Mouse (Mus musculus) adrenal gland, postnatal 10 days (tissue): ENCODE results near the gene Arf4. TPM values are rescaled to one million over a fixed set of nuclear protein-coding genes. Genes with fewer than 3 reads are reported as not detected.
A peak's percentile ranks its signal among the peaks of the same experiment; 100 is the strongest.

Source experiments
- DNase-seq: peaks from one replicate; pipeline ENCODE4 v3.0.0; 2021; ENCODE audit warnings: mixed read lengths
- long read RNA-seq, 2 experiments: library from polyadenylated mRNA; stranded (forward); transcript quantifications; one replicate each; pipeline ENCODE4 v2.0.0; 2021
- total RNA-seq, 2 experiments: library from RNA; stranded (reverse); gene quantifications; 2 replicates each; pipeline ENCODE4 v1.2.3; 2021

The Arf4 gene
- 100 to 1,000 TPM; 168 to 191 TPM for total RNA-seq
- long read RNA-seq, experiment 1, transcript Arf4-201 (6 exons, 2,165 nt) = major isoform, 260 of 268 reads
- long read RNA-seq, experiment 1, partial matches to known transcripts = 3 of 268 reads
- long read RNA-seq, experiment 1, other reads (novel, unspliced or antisense) = 5 of 268 reads
- long read RNA-seq, experiment 2, transcript Arf4-201 (6 exons, 2,165 nt) = major isoform, 124 of 124 reads
- long read RNA-seq, experiment 2, partial matches to known transcripts = 0 of 124 reads
- long read RNA-seq, experiment 2, other reads (novel, unspliced or antisense) = 0 of 124 reads

DNA sequence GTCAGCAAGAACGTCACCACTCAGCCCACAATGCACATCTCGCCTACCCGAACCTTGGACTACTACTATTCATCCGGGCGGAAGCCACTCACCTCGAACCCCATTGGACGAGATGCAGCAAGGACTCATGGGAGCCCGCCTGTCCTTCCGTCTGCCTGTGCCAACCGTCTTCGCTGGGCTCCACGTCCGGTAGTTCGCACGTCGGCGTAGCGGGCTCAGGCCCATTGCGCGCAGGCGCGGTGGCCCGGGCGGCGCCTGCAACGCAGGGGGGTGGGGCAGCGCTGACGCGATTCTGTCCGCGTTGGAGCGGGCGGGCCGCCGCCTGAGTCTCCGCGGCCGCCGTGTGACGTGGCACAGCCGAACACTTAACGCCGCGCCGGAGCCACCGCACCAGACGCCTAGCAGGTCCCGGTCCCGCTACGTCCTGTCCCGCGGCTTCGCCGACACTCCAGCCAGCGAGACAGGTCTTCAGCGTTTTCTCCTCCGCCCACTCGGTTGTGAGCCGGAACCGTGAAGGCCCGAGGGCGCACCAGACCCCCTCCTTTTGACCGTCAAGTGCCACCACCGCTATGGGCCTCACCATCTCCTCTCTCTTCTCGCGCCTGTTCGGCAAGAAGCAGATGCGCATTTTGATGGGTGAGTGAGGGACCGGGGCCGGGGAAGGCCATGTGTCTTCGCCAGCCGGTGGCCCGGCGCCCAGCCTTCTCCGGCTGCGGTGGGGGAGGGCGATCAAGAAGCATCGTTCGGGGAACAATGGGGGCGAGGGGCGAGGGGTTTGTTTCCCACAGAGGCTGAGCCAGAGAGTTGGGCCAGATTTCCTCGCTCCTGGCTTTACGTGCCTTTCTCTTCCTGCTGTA lies at the start of gene Arf4:
Gene Arf4, plus strand, starts transcription at position 224 of the 857 bp plus-strand sequence.
- peak; percentile 99 for DNase-seq

DNA sequence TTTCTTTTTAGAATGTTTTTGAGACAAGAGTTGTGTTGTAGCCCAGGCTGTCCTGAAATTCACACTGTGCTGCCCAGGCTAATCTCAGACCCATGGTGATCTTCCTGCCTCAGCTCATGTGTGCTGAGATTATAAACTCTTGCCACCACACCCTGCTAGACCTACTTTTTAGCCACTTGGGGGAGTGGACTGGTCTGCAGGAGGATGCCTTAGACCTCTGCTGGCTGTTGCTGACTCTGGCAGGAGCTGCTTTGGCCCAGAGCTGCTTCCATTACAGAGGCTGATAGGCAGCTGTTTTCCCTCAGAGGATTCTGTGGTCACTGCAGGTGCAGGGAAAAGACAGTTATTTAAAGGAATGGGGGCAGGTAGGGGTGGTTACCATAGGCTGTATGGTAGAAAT lies 46.5 kb upstream of the Arf4 start:
- no peak for DNase-seq

GRCm38 (mm10) chr14:26593281-26593895 lies 44.5 kb upstream of the Arf4 start:
- DNase-seq = no peak

DNA sequence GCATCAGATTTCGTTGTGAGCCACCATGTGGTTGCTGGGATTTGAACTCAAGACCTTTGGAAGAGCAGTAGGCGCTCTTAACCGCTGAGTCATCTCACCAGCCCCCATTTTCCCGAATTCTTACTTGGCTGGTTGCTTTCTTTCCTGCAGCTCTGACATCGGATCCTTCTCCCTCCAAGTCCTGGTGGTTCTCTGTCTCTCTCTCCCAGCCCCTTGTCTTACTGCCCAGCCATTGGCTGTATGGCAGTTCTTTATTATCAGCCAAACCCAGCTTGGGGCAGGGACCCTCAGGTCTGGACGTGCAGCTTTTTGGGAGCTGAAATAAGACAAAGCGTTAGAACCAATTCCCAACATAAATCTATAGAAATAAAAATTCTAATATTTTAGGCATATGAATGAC lies 42.7 kb upstream of the Arf4 start:
- DNase-seq = no peak

- no peak for DNase-seq
Measured at GRCm38 (mm10) chr14:26595695-26596365, 42.0 kb upstream of the Arf4 start.

GRCm38 (mm10) chr14:26605354-26605753 lies 32.5 kb upstream of the Arf4 start:
- no peak for DNase-seq

DNA sequence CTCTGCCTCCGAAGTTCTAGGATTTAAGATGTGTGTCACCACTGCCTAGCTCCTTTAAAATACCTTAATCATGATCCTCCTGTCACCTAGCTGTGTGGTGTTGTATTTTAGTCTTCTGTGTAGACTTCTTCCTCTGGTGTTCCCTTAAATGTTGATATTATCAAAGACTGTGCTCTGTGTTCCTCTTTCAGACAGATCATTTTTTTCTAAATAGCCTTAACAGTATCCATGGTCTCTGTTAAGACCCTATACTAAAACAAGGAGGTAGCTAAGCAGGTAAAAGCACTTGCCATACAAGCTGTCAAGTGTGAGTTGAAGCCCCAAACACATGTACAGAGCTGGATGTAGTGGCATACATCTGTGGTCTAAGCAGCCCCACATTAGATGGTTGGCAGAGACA lies 28.2 kb upstream of the Arf4 start:
- DNase-seq = no peak

- no peak for DNase-seq
Measured at GRCm38 (mm10) chr14:26610689-26611088, 27.2 kb upstream of the Arf4 start.

- DNase-seq = no peak
Measured at GRCm38 (mm10) chr14:26625301-26625700, 12.6 kb upstream of the Arf4 start.

GRCm38 (mm10) chr14:26626605-26627140 lies 11.2 kb upstream of the Arf4 start:
- no peak for DNase-seq

DNA sequence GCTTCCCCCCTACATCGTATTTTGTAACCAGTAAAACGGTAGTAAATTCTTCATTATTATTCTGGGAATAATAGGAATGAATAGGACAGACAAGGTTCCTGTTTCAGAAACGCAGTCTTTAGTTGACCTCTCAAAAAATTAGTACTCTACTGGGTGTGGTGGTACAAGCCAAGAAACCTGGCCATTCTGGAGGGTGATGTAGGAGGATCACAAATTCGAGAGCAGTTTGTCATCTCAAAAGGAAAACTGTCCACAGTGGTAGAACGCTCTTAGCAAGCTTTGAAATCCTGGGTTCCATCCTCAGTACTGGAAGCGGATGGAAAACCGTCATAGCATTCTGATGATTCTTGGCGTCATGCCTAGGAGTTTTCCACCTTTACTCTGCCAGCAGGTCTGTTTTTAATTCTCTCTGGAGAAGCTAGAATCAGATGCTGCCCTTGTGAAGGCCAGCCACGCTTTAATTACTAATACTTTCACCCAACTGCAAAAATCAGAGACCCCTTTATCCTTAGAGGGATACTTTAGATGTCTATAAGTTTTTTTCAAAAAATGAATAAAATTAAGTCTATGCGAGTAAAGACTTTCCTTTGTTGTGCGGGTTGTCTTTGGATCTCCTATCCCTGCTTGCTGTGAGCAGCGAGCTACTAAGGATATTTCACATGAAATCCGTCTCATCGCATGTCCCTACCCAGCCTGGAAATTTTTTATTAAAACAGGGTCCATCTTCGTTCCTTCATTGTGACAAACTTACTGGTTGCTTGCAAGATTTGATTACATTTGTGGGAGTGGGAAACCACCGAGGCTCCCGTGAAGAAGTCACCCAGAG lies 636 bp upstream of the Arf4 start:
- peak; percentile 59 for DNase-seq

DNA sequence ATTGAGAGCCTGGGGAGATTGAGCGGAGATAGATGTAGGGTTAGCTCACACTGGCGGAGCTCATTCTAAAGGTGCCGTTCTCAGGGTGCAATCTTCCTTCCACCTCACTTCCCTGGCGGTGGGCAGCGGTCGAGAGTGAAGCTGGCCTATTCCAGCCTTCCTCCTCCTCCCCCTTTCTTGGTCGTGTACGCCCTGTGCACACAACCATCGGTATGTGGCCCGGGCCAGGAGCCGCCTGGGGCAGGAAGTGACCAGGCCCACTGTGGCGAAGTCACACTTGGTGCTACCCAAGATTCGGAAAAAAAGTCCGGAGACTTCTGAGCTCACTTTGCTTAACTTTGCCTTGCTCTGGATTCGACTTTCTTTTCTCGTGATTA lies 822 bp downstream of the Arf4 start:
- peak; percentile 71 for DNase-seq

GRCm38 (mm10) chr14:26639251-26639650 lies 1.4 kb downstream of the Arf4 start:
- no peak for DNase-seq

DNA sequence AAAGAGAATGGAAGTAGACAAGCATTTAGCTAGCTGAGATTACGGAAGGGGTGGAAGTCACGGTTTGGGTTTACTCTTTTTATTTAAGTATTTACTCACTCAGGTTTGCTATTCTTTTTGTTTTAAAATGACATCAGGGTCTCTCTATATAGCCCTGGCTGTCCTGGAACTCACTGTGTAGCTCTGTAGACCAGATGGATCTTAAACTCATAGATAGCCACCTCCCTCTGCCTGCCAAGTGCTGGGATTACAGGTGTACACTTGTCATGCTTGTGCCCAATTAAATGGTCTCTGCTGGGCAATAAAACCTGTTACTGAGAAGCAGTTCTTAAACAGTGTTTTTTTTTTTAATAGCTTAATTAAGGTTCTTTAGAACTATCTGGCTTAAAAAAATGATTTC lies 2.1 kb downstream of the Arf4 start:
- DNase-seq = no peak

- DNase-seq = no peak
Measured at GRCm38 (mm10) chr14:26643006-26643624, 5.2 kb downstream of the Arf4 start.

- no peak for DNase-seq
Measured at GRCm38 (mm10) chr14:26645989-26646650, 8.2 kb downstream of the Arf4 start.

GRCm38 (mm10) chr14:26647811-26648210 lies 9.9 kb downstream of the Arf4 start:
- peak; percentile 39 for DNase-seq

DNA sequence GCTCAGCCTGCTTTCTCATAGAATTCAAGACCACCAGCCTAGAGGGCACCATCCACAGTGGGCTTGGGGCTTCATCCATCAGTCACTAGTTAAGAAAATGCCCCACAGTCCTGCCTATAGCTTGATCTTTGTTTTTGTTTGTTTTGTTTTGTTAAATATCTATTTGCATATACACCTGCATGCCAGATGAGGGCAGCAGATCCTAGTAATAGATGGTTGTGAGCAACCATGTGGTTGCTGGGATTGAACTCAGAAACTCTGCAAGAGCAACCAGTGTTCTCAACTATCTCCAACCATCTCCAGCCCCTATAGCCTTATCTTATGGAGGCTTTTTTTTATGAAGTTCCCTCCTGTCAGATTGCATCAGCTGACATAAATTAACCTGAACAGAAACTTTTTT lies 14.0 kb downstream of the Arf4 start:
- no peak for DNase-seq

DNA sequence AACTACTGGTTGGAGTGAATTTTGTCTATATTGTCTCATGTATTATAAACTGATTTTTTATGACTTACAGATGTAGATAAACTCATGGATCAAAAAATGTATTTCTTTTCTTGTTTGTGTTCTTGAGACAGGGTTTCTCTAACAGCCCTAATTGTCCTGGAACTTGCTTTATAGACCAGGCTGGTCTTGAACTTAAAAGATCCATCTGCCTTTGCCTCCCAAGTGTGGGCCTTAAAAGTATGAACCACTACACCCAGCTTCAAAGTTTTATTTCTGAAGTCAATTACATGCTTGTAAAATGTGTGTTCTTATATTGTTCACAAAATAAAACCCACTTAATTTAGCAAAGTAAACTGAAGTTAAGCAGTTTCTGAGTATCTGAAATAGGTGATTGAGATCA lies 20.3 kb downstream of the Arf4 start:
- no peak for DNase-seq

- no peak for DNase-seq
Measured at GRCm38 (mm10) chr14:26660233-26660632, 22.4 kb downstream of the Arf4 start.
